8 mouse cellular contexts compared by ENCODE assay signal in genomic region chr15:84625712-84626414, GRCm38 (mm10). TPM values are rescaled to one million over a fixed set of nuclear protein-coding genes. Genes with fewer than 3 reads are reported as not detected.
DNase-seq lines count a peak whose midpoint lies in the region; ATAC-seq and TF ChIP-seq lines count a peak whose summit lies in the region.

No protein-coding gene starts in this region.

- H3K36me3 ChIP-seq in midbrain, embryonic 11.5 days (ENCODE audit: control insufficient read depth, insufficient read depth, low read length): no peaks in the 10 kb centered on the region
- no peaks in the 10 kb centered on the region for H3K36me3 ChIP-seq in midbrain, embryonic 10.5 days
- no peaks in the 10 kb centered on the region for H3K36me3 ChIP-seq in heart, embryonic 14.5 days (ENCODE audit: control insufficient read depth, insufficient read depth, low read length)
- no peaks in the 10 kb centered on the region for H3K36me3 ChIP-seq in limb, embryonic 14.5 days (ENCODE audit: control insufficient read depth, insufficient read depth, low read length)
- no peaks in the 10 kb centered on the region for H3K36me3 ChIP-seq in neural tube, embryonic 15.5 days

- no peak overlapping the region for H3K9ac ChIP-seq in midbrain, embryonic 11.5 days (ENCODE audit: low read length)
- H3K9ac ChIP-seq in heart, embryonic 14.5 days (ENCODE audit: low read length): no peak overlapping the region
- no peak overlapping the region for H3K9ac ChIP-seq in limb, embryonic 14.5 days (ENCODE audit: low read depth, low read length, severe bottlenecking)
- H3K9ac ChIP-seq in neural tube, embryonic 15.5 days (replicated peaks): no peak overlapping the region

- H3K9me3 ChIP-seq in midbrain, embryonic 11.5 days (ENCODE audit: control insufficient read depth, low read length): no peaks in the 10 kb centered on the region
- H3K9me3 ChIP-seq in midbrain, embryonic 10.5 days (replicated peaks): no peaks in the 10 kb centered on the region
- 0 out of 2 replicates have a peak, but pooled peaks cover 3% of the 10 kb centered on the region for H3K9me3 ChIP-seq in heart, embryonic 14.5 days (ENCODE audit: control insufficient read depth, low read length)
- H3K9me3 ChIP-seq in limb, embryonic 14.5 days (ENCODE audit: control insufficient read depth, low read length): no peaks in the 10 kb centered on the region
- no peaks in the 10 kb centered on the region for H3K9me3 ChIP-seq in neural tube, embryonic 15.5 days (replicated peaks)

- H3K4me3 ChIP-seq in midbrain, embryonic 11.5 days (ENCODE audit: low read depth, low read length): no peak overlapping the region
- no peak overlapping the region for H3K4me3 ChIP-seq in midbrain, embryonic 10.5 days
- H3K4me3 ChIP-seq in heart, embryonic 14.5 days (ENCODE audit: control insufficient read depth in 1 of 2, insufficient read depth in 1 of 2, low read depth in 1 of 2, low read length in 2 of 2): no peak overlapping the region
- no peak overlapping the region for H3K4me3 ChIP-seq in limb, embryonic 14.5 days (replicated peaks; ENCODE audit: low read length)
- H3K4me3 ChIP-seq in neural tube, embryonic 15.5 days (replicated peaks): no peak overlapping the region
- H3K4me3 ChIP-seq in left cerebral cortex, adult 2 months: no peak overlapping the region

- 72% methylated on average over 6 of the region's 6 CpGs for WGBS in midbrain, embryonic 11.5 days
- 69% methylated on average over 6 of the region's 6 CpGs for WGBS in midbrain, embryonic 10.5 days
- WGBS in heart, embryonic 14.5 days: 47% methylated on average over 6 of the region's 6 CpGs
- 59% methylated on average over 6 of the region's 6 CpGs for WGBS in limb, embryonic 14.5 days
- WGBS in neural tube, embryonic 15.5 days: 56% methylated on average over 6 of the region's 6 CpGs

- TF ChIP-seq POLR2A in limb, embryonic 14.5 days (IDR thresholded peaks at IDR 0.05; ENCODE audit: borderline replicate concordance, extremely low read depth, insufficient read depth, insufficient read length): no peak

- no peak for ATAC-seq in midbrain, embryonic 11.5 days (ENCODE audit: low FRiP score)
- peak; percentile 70 for ATAC-seq in heart, embryonic 14.5 days (ENCODE audit: insufficient number of reproducible peaks, insufficient read depth, low FRiP score, low read depth)
- peak; percentile 83 for ATAC-seq in limb, embryonic 14.5 days (ENCODE audit: low FRiP score, low read depth)
- ATAC-seq in neural tube, embryonic 15.5 days (ENCODE audit: low FRiP score): peak; percentile 66
- ATAC-seq in erythroid progenitor cell, adult 5-6 weeks (replicated peaks; ENCODE audit: low FRiP score, poor library complexity, severe bottlenecking): no peak

- H3K4me1 ChIP-seq in midbrain, embryonic 11.5 days (ENCODE audit: control insufficient read depth, insufficient read depth, low read length): peaks cover 19% of the 10 kb centered on the region
- H3K4me1 ChIP-seq in midbrain, embryonic 10.5 days: peaks cover 39% of the 10 kb centered on the region
- H3K4me1 ChIP-seq in heart, embryonic 14.5 days (ENCODE audit: control insufficient read depth in 2 of 2, insufficient read depth in 2 of 2, low read length in 2 of 2): peaks cover 9 to 21% of the 10 kb centered on the region in 2 experiments
- H3K4me1 ChIP-seq in limb, embryonic 14.5 days (ENCODE audit: control insufficient read depth, insufficient read depth, low read length): 0 out of 2 replicates have a peak, but pooled peaks cover 8% of the 10 kb centered on the region
- H3K4me1 ChIP-seq in neural tube, embryonic 15.5 days: peaks cover 42% of the 10 kb centered on the region

- intact Hi-C loops in left cerebral cortex, adult 2 months (cut with DNase I): no loop called here

- H3K27ac ChIP-seq in midbrain, embryonic 11.5 days (ENCODE audit: low read depth, low read length): no peak overlapping the region
- H3K27ac ChIP-seq in midbrain, embryonic 10.5 days (replicated peaks): no peak overlapping the region; the same call in 1 of the 2 replicates
- peak overlapping the region; percentile 11 to 19; a peak in 1 of 4 replicates for H3K27ac ChIP-seq in heart, embryonic 14.5 days (replicated peaks in 1 of 2; ENCODE audit: control insufficient read depth in 1 of 2, insufficient read depth in 1 of 2, low read depth in 2 of 2, low read length in 2 of 2)
- no peak overlapping the region for H3K27ac ChIP-seq in limb, embryonic 14.5 days (replicated peaks; ENCODE audit: low read depth, low read length)
- H3K27ac ChIP-seq in neural tube, embryonic 15.5 days (replicated peaks): no peak overlapping the region; the same call in 1 of the 2 replicates
- no peak overlapping the region for H3K27ac ChIP-seq in left cerebral cortex, adult 2 months

- no peaks in the 10 kb centered on the region for H3K27me3 ChIP-seq in midbrain, embryonic 11.5 days (ENCODE audit: control insufficient read depth, insufficient read depth, low read length)
- H3K27me3 ChIP-seq in midbrain, embryonic 10.5 days (ENCODE audit: low read depth, poor library complexity, severe bottlenecking): peaks cover 33% of the 10 kb centered on the region
- peaks cover 12% of the 10 kb centered on the region; the same call in 1 of the 2 replicates for H3K27me3 ChIP-seq in heart, embryonic 14.5 days (ENCODE audit: control insufficient read depth, insufficient read depth, low read length)
- H3K27me3 ChIP-seq in limb, embryonic 14.5 days (ENCODE audit: control insufficient read depth, insufficient read depth, low read length): no peaks in the 10 kb centered on the region
- 0 out of 2 replicates have a peak, but pooled peaks cover 2% of the 10 kb centered on the region for H3K27me3 ChIP-seq in neural tube, embryonic 15.5 days (replicated peaks)

- peak; percentile 88 for DNase-seq in midbrain, embryonic 11.5 days (ENCODE audit: low spot score, missing footprints)
- no peak for DNase-seq in midbrain, embryonic 10.5 days (ENCODE audit: low spot score)
- DNase-seq in limb, embryonic 14.5 days (ENCODE audit: low spot score): peak; percentile 71
- no peak for DNase-seq in cerebellum, adult 9-10 months
- no peak for DNase-seq in left cerebral cortex, adult 2 months (ENCODE audit: extremely low spot score in 1 of 2, low spot score in 2 of 2)

- TF ChIP-seq CTCF in left cerebral cortex, adult 2 months (IDR thresholded peaks at IDR 0.05): no peak

- H3K4me2 ChIP-seq in midbrain, embryonic 11.5 days: no peak overlapping the region
- H3K4me2 ChIP-seq in heart, embryonic 14.5 days (ENCODE audit: low read length): no peak overlapping the region
- H3K4me2 ChIP-seq in limb, embryonic 14.5 days (replicated peaks; ENCODE audit: low read depth, low read length, severe bottlenecking): no peak overlapping the region
- H3K4me2 ChIP-seq in neural tube, embryonic 15.5 days: no peak overlapping the region

RNA-seq across cellular contexts. Expression of gene Prr5, which starts 43.6 kb away (rescaled TPM):
- 7.3 and 10.9 TPM in 2 replicates for polyA plus RNA-seq in midbrain, embryonic 11.5 days (2014; fragmentation: Nextera tagmentation; extraction: Ambion mirVana)
- 14.7 and 17.1 TPM in 2 replicates for polyA plus RNA-seq in midbrain, embryonic 10.5 days (2016; fragmentation: Nextera tagmentation; extraction: Ambion mirVana)
- polyA plus RNA-seq in heart, embryonic 14.5 days (2014; fragmentation: Nextera tagmentation; extraction: Ambion mirVana): 11.2 and 15.1 TPM in 2 replicates
- 41.4 and 52.9 TPM in 2 replicates for polyA plus RNA-seq in limb, embryonic 14.5 days (2012; rRNA removed)
- polyA plus RNA-seq in limb, embryonic 14.5 days (2014; fragmentation: Nextera tagmentation; extraction: Ambion mirVana): 29.7 and 29.8 TPM in 2 replicates
- 29.3 and 33.6 TPM in 2 replicates for polyA plus RNA-seq in neural tube, embryonic 15.5 days (2015; fragmentation: Nextera tagmentation; extraction: Ambion mirVana)
- total RNA-seq in left cerebral cortex, adult 2 months (2021): 10 to 100 TPM; 13.8 to 14.1 TPM
- 5.4 TPM in 1 of 2 replicates, not detected in the other for total RNA-seq in erythroid progenitor cell, adult 5-6 weeks (2015; ENCODE audit: low replicate concordance)
- total RNA-seq in erythroid progenitor cell, adult 5-6 weeks (2017; ENCODE audit: low replicate concordance): 0.39 TPM in 1 of 2 replicates, not detected in the other

Comparison
In these comparisons a context has a peak if more than half of its experiments do, and no peak if none do; other contexts are left out.
1. DNase-seq: peak in midbrain, embryonic 11.5 days (single experiment) and limb, embryonic 14.5 days (single experiment); none in midbrain, embryonic 10.5 days (single experiment), cerebellum, adult 9-10 months (single experiment) and left cerebral cortex, adult 2 months (0 of 2).
2. ATAC-seq: peak in heart, embryonic 14.5 days (single experiment), limb, embryonic 14.5 days (single experiment) and neural tube, embryonic 15.5 days (single experiment); none in midbrain, embryonic 11.5 days (single experiment) and erythroid progenitor cell, adult 5-6 weeks (single experiment).
3. H3K27ac ChIP-seq: peak in heart, embryonic 14.5 days (2 of 2); none in midbrain, embryonic 11.5 days (single experiment), midbrain, embryonic 10.5 days (single experiment), limb, embryonic 14.5 days (single experiment), neural tube, embryonic 15.5 days (single experiment) and left cerebral cortex, adult 2 months (single experiment).